Mouse (Mus musculus) thymus, postnatal 25 days (tissue): ENCODE results near the gene Ankrd44.

Source experiments
- DNase-seq: peaks from one replicate; pipeline ENCODE4 v3.0.0; 2022

The Ankrd44 gene

GRCm38 (mm10) chr1:54606936-54607335 is 319.3 kb downstream of the Ankrd44 start:
- DNase-seq, result no peak

- DNase-seq, result no peak
These were observed 324.5 kb downstream of the Ankrd44 start for GRCm38 (mm10) chr1:54601692-54602091.

DNA sequence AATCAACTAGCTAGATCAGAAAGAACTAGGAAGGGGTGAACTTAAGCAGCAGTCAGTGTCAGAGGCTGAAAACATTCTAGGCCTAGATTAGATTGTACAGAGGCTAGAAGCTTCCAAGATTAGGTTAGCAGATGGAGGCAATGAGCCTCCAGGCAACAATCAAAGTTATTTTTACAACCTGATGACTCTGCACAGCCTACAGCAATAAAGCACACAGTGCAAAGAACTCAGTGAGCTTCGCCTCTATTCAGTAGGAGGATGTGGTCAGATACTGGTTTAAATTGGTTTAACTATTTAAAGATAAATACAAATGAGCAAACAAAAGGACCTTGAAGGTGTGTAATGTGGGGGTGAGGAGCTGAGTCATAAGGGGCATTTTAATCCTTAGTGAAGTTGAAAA is 325.9 kb downstream of the Ankrd44 start:
- no peak for DNase-seq

GRCm38 (mm10) chr1:54597594-54598217 is 328.5 kb downstream of the Ankrd44 start:
- no peak for DNase-seq

- DNase-seq, result no peak
These were observed 330.0 kb downstream of the Ankrd44 start for GRCm38 (mm10) chr1:54596151-54596550.
